Mouse (Mus musculus) forebrain, embryonic 16.5 days (tissue): ENCODE data around the gene Nlrp4c. TPM values are rescaled to one million over a fixed set of nuclear protein-coding genes. Genes with fewer than 3 reads are reported as not detected.

Experiments
- ATAC-seq: fragments of 200-750 bp; cut with Nextera tagmentation; 2 replicates; pipeline ENCODE4 v1.8.0; 2017; ENCODE audit warnings: mild to moderate bottlenecking, moderate library complexity
- H3K27ac ChIP-seq: fragments of 300-500 bp; sonication (generic); 2 replicates; pipeline ENCODE4 v1.5.1; 2014; ENCODE audit warnings: low read length, control low read depth
- H3K27me3 ChIP-seq: fragments of 300-500 bp; sonication (generic); replicated peaks from 2 replicates; pipeline ENCODE4 v1.6.1; 2014; ENCODE audit warnings: low read length; ENCODE audit not compliant: control insufficient read depth, insufficient read depth
- H3K36me3 ChIP-seq: fragments of 300-500 bp; sonication (generic); 2 replicates; pipeline ENCODE4 v1.6.1; 2014; ENCODE audit not compliant: control insufficient read depth, insufficient read depth
- H3K4me1 ChIP-seq: fragments of 300-500 bp; sonication (generic); replicated peaks from 2 replicates; pipeline ENCODE4 v1.6.1; 2014; ENCODE audit warnings: low read length; ENCODE audit not compliant: control insufficient read depth, insufficient read depth
- H3K4me2 ChIP-seq: fragments of 300-500 bp; sonication (generic); 2 replicates; pipeline ENCODE4 v1.6.1; 2014; ENCODE audit warnings: mild to moderate bottlenecking, low read length, control low read depth
- H3K4me3 ChIP-seq: fragments of 300-500 bp; sonication (generic); replicated peaks from 2 replicates; pipeline ENCODE4 v1.5.1; 2014; ENCODE audit warnings: mild to moderate bottlenecking, low read length, control low read depth
- H3K9ac ChIP-seq: fragments of 300-500 bp; sonication (generic); replicated peaks from 2 replicates; pipeline ENCODE4 v1.6.1; 2014; ENCODE audit warnings: low read depth, low read length, control low read depth
- H3K9me3 ChIP-seq: fragments of 300-500 bp; sonication (generic); 2 replicates; pipeline ENCODE4 v1.6.1; 2016; ENCODE audit warnings: low read length; ENCODE audit not compliant: control insufficient read depth
- WGBS: fragments of 180-500 bp; shearing (Covaris S2); extraction: QIAGEN DNeasy Blood & Tissue Kit; methylation state at CpG from one replicate; pipeline ENCODE4 v1.1.7; 2014; 5-methylcytosine and 5-hydroxymethylcytosine counted together
- polyA plus RNA-seq: library from polyadenylated mRNA; unstranded; fragments of >200 nt; fragmentation: Nextera tagmentation; extraction: Ambion mirVana; gene quantifications from 2 replicates; pipeline ENCODE4 v1.2.1, GENCODE M21; 2015

Gene Nlrp4c
- polyA plus RNA-seq, 1 experiment from 2014 or later, result not detected

- Histone ChIP-seq H3K9ac (no peak overlapping the region; the same call in 1 of the 2 replicates), H3K27me3 (no peaks in the 10 kb centered on the region), H3K9me3 (no peaks in the 10 kb centered on the region), H3K27ac (no peak overlapping the region), H3K36me3 (no peaks in the 10 kb centered on the region), H3K4me1 (peaks cover 22% of the 10 kb centered on the region), H3K4me2 (peak overlapping the region; percentile 82; the same call in 1 of the 2 replicates), H3K4me3 (peak overlapping the region; percentile 87; the same call in 1 of the 2 replicates)
- WGBS, result 79% methylated on average over 5 of the region's 5 CpGs
- no peak for ATAC-seq
These were observed 109.2 kb downstream of the Nlrp4c start for GRCm38 (mm10) chr7:6154164-6154563.

Other genes starting within 250 kb of the Nlrp4c start
- gene Vmn1r63, start 239.7 kb upstream of the Nlrp4c start, polyA plus RNA-seq, result not detected in 2 replicates
- gene Vmn1r64, start 160.6 kb upstream of the Nlrp4c start, polyA plus RNA-seq, result not detected in 2 replicates
- not detected in 2 replicates for gene Vmn1r65, start 34.2 kb upstream of the Nlrp4c start, polyA plus RNA-seq
- gene Zfp787, start 110.8 kb downstream of the Nlrp4c start, polyA plus RNA-seq, result 16.9 and 21.3 TPM in 2 replicates
- gene Zfp444, start 127.1 kb downstream of the Nlrp4c start, polyA plus RNA-seq, result 99.6 and 101 TPM in 2 replicates
- gene Galp, start 151.9 kb downstream of the Nlrp4c start, polyA plus RNA-seq, result not detected in 2 replicates
- gene Zscan5b, start 177.1 kb downstream of the Nlrp4c start, polyA plus RNA-seq, result not detected in 2 replicates
- not detected in 2 replicates for gene Epp13, start 207.5 kb downstream of the Nlrp4c start, polyA plus RNA-seq
- gene Zfp667, start 241.4 kb downstream of the Nlrp4c start, polyA plus RNA-seq, result 13.0 and 17.1 TPM in 2 replicates